Mouse (Mus musculus): ENCODE data around the gene Tmem88. TPM values are rescaled to one million over a fixed set of nuclear protein-coding genes. Genes with fewer than 3 reads are reported as not detected.

Gene Tmem88
- total RNA-seq, 2 experiments from 2014 or later: 2.6 to 2.9 TPM

DNA sequence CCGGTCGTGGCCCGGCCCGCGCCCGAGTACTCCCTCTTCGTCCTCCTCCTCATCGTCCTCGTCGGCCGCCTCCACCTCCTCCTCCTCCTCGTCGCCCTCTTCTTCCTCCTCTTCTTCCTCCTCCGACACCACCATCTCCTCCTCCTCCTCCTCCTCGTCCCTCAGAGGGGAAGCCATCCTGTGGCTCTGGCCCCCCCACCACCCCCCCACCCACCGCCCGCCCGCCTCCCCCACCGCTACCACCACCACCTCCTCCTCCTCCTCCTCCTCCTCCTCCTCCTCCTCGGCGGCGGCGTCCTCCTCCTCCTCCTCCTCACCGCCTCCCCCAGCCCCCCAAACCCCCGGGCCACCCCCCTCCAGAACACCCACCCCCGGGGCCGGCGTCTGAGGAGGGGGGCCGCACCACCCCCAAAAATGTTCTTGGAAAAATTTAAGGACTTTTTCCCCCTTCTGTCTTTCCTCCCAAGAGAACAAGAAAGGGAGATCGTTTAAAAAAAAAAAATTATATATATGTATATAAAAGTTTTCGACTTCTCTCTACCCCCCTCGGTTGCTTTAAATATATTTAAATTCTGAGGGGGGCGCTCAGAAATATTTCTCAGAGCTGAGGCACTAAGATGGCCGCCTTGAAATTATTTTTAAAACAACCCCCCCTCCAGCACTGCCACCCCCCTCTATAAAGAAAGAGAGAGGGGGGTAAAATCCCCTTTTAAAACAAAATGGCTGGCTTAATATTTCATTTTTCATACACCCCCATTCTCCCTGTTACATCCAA, 28.6 kb downstream of the Tmem88 start, which contains the start of gene Chd3:
TSS of gene Chd3 (minus strand) at position 192 of the 775 bp plus-strand sequence.
- no peak for DNase-seq (ENCODE audit: low spot score in 2 of 2)

DNA sequence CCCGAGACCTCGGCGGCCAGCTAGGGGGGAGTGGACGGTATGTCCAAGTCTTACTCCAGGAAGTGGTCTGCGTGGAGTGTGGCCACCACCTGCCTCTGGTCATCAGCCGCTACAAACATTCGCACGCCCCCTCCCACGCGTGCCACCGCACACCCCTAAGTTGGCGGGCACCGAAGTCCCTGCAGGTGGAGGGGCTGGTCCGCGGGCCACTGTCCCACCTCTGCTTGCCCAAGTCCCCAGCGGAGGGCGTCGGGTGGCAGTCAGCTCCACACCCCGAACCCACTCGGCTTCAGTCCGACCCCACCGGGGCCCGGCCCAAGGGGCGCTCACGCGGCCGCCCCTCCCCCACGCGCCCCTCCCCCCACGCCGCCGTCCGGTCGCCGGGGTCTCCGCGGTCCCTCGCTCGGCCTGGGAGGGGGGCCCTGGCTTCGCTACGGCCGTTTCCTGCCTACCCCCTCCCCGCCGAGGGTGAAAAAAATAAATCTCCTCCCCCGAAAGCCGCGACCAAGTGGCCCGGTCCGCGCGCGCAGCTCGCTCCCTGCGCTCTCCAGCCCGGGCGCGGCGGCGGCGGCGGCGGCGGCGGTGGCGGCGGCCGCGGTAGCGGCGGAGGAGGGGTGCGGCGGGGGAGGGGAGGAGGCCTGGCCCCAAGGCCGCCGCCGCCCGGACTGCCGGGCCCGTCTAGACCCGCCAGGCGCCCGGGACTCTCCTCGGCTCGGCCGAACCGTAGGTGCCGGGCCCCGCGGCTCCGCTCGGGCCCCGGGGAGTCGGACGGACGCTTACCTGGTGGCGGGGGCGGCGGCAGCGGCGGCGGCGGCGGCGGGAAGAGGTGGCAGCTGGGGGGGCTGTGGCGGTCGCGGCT, 29.4 kb downstream of the Tmem88 start:
- intact Hi-C loops (cut with DNase I): loop anchor here (5.0 kb wide), 2 partner anchors 41 to 246 kb away; partner anchors contain the start of genes 9130213A22Rik, Hes7 and Kcnab3

More for the DNA sequence above, 28.6 kb downstream of the Tmem88 start, which contains the start of gene Chd3:
- intact Hi-C loops (cut with DNase I): loop anchor here (5.0 kb wide), 2 partner anchors 42 to 247 kb away; partner anchors contain the start of genes 9130213A22Rik, Hes7 and Kcnab3

GRCm38 (mm10) chr11:69367616-69368355, 30.2 kb downstream of the Tmem88 start:
- DNase-seq (ENCODE audit: low spot score in 2 of 2): no peak
- intact Hi-C loops (cut with DNase I): loop anchor here (2.0 to 5.0 kb wide), 3 partner anchors 27 to 245 kb away; partner anchors contain the start of genes 9130213A22Rik, Hes7, Kcnab3 and Rnf227

More for the DNA sequence above, 29.4 kb downstream of the Tmem88 start:
- DNase-seq (ENCODE audit: low spot score in 2 of 2): peak in 1 of 2 experiments; percentile 31

- intact Hi-C loops (cut with DNase I): loop anchor here (2.0 to 5.0 kb wide), 3 partner anchors 26 to 245 kb away; partner anchors contain the start of genes 9130213A22Rik, Hes7, Kcnab3 and Rnf227
- peak; percentile 50 to 70 for DNase-seq (ENCODE audit: low spot score in 2 of 2)
Measured at GRCm38 (mm10) chr11:69366855-69367615, 31.0 kb downstream of the Tmem88 start.

GRCm38 (mm10) chr11:69366157-69366854, 31.7 kb downstream of the Tmem88 start:
- intact Hi-C loops (cut with DNase I): loop anchor here (2.0 to 5.0 kb wide), 3 partner anchors 26 to 244 kb away; partner anchors contain the start of genes 9130213A22Rik, Hes7, Kcnab3 and Rnf227
- DNase-seq (ENCODE audit: low spot score in 2 of 2): peak; percentile 96 to 98

- intact Hi-C loops (cut with DNase I): loop anchor here (2.0 to 5.0 kb wide), 3 partner anchors 25 to 243 kb away; partner anchors contain the start of genes 9130213A22Rik, Hes7, Kcnab3 and Rnf227
- DNase-seq (ENCODE audit: low spot score in 2 of 2): no peak
Measured at GRCm38 (mm10) chr11:69365722-69366121, 32.3 kb downstream of the Tmem88 start.

- intact Hi-C loops (cut with DNase I): loop anchor here (5.0 kb wide), 2 partner anchors 38 to 243 kb away; partner anchors contain the start of genes 9130213A22Rik, Hes7 and Kcnab3
- peak; percentile 89 to 94 for DNase-seq (ENCODE audit: low spot score in 2 of 2)
Measured at GRCm38 (mm10) chr11:69364910-69365309, 33.1 kb downstream of the Tmem88 start.

DNA sequence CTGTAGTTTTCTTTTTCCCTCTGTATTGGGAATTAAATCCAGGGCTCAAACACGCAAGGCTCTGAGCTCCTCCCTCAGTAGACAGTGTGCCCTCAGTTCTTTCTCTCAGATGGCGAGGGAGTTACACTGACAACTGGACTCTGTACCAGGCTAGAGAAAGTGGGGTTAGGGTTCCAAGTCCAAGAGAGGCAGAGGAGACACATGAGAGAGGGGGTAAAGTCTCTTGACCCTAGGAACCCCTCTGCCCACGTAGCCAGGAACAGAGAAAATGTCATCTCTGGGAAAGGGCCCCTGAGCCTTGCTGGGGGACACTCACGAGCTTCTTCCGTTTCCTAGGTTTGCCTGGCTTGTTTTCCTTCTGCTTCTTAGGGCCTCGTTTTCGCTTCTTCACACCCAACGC, 33.7 kb downstream of the Tmem88 start:
- intact Hi-C loops (cut with DNase I): no loop called here
- DNase-seq (ENCODE audit: low spot score in 2 of 2): no peak

DNA sequence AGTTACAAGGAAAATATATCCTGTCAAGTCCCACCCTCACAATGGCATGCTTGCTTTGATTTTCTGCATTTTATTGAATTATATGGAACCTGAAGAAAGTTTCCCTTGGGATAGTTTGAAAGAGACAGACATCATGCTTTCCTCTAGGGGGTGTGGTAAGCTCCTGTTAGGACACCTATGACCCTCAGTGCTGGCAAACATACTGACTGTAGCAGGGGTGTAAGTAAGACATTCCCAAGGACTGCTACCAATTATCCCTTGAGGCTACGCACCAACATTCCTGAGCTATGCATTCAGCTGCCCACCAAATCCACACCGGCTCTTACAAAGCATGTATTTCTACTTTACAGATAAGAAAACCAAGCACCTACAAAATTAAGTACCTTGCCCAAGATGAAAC, 35.6 kb downstream of the Tmem88 start:
- no peak for DNase-seq (ENCODE audit: low spot score in 2 of 2)
- intact Hi-C loops (cut with DNase I): no loop called here

DNA sequence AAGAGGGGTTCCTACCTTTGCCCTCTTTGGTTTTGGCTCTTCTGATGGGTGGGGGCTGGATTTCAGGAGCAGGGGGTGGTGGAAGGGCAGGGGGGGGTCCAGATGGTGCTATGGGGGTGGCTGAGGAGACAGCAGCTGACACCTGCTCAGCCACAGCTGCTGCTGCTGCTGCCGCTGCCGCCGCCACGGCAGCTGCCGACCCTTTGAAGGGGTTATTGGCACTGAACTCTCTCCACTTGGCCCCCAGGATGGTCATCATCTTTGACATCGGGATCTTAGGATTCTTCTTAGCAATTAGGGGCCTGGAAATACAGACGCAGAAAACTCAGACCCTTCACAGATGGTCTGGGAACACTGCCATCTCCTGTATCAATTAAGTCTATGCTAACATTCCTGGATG, 36.0 kb downstream of the Tmem88 start:
- intact Hi-C loops (cut with DNase I): no loop called here
- no peak for DNase-seq (ENCODE audit: low spot score in 2 of 2)

DNA sequence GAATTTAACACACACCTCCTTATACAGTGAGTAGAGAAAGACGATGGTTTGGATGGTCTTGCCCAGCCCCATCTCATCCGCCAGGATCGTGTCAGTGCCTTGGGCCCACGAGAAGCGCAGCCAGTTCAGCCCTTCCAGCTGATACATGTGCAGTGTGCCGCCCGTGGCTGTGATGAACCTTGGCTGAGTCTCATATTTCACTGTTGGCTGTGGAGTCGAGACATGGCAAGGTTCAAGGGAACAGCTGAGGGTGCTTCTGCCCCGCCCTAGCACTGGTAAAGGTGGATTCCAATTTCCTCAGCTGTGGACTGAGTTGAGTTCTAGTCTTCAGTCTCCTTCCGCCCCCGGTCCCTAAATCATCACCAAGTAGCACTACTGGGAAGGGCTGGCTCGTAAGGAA, 40.3 kb downstream of the Tmem88 start:
- DNase-seq (ENCODE audit: low spot score in 2 of 2): no peak
- intact Hi-C loops (cut with DNase I): loop anchor here (1.0 kb wide), 1 partner anchor 8 kb away; no protein-coding TSS in a partner anchor

GRCm38 (mm10) chr11:69356544-69356943, 41.5 kb downstream of the Tmem88 start:
- intact Hi-C loops (cut with DNase I): no loop called here
- no peak for DNase-seq (ENCODE audit: low spot score in 2 of 2)

Other genes with a start within 250 kb of the Tmem88 start
- 1 to 10 TPM; 1.5 to 1.9 TPM for gene Alox12b, start 241.2 kb downstream of the Tmem88 start, total RNA-seq (2021)
- gene Alox8, start 200.4 kb downstream of the Tmem88 start, total RNA-seq (2021): 1 to 10 TPM; 3.7 to 4.1 TPM
- under 1 TPM; 0.40 to 0.80 TPM for gene Gucy2e, start 161.2 kb downstream of the Tmem88 start, total RNA-seq (2021)
- gene Cntrob, start 74.5 kb downstream of the Tmem88 start, total RNA-seq (2021): 10 to 100 TPM; 13.4 to 16.1 TPM
- 10 to 100 TPM; 60.1 to 67.7 TPM for gene Trappc1, start 74.3 kb downstream of the Tmem88 start, total RNA-seq (2021)
- 10 to 100 TPM; 30.8 to 36.9 TPM for gene Kcnab3, start 72.0 kb downstream of the Tmem88 start, total RNA-seq (2021)
- 100 to 1,000 TPM in 1 of 2 experiments, 10 to 100 TPM in 1; 95.7 to 101 TPM for gene Rnf227, start 57.8 kb downstream of the Tmem88 start, total RNA-seq (2021)
- gene Chd3, start 28.8 kb downstream of the Tmem88 start, total RNA-seq (2021): 100 to 1,000 TPM; 531 to 563 TPM
- gene Naa38, start 2.7 kb downstream of the Tmem88 start, total RNA-seq (2021): 100 to 1,000 TPM in 1 of 2 experiments, 10 to 100 TPM in 1; 92.0 to 106 TPM
- gene Cyb5d1, start 2.6 kb downstream of the Tmem88 start, total RNA-seq (2021): 10 to 100 TPM; 36.8 to 42.0 TPM
- gene Kdm6b, start 15.4 kb upstream of the Tmem88 start, total RNA-seq (2021): 10 to 100 TPM; 33.0 to 33.3 TPM
- 1 to 10 TPM; 3.5 to 3.6 TPM for gene Dnah2, start 150.9 kb upstream of the Tmem88 start, total RNA-seq (2021)
- 100 to 1,000 TPM in 1 of 2 experiments, 10 to 100 TPM in 1; 71.8 to 100 TPM for gene Efnb3, start 162.0 kb upstream of the Tmem88 start, total RNA-seq (2021)
- 1 to 10 TPM; 6.9 to 8.3 TPM for gene Wrap53, start 182.0 kb upstream of the Tmem88 start, total RNA-seq (2021)
- gene Trp53, start 182.1 kb upstream of the Tmem88 start, total RNA-seq (2021): 10 to 100 TPM; 21.2 to 21.9 TPM
- gene Atp1b2, start 207.7 kb upstream of the Tmem88 start, total RNA-seq (2021): 100 to 1,000 TPM; 451 to 452 TPM
- not detected for gene Shbg, start 219.7 kb upstream of the Tmem88 start, total RNA-seq (2021)
- 10 to 100 TPM in 1 of 2 experiments, 1 to 10 TPM in 1; 9.9 to 10.2 TPM for gene Sat2, start 223.8 kb upstream of the Tmem88 start, total RNA-seq (2021)
- 100 to 1,000 TPM; 107 TPM for gene Fxr2, start 234.8 kb upstream of the Tmem88 start, total RNA-seq (2021)

All from left cerebral cortex, postnatal 14 days (tissue).